Mouse (Mus musculus) lung, embryonic 16.5 days (tissue): ENCODE data around the gene Zfp362. TPM values are rescaled to one million over a fixed set of nuclear protein-coding genes. Genes with fewer than 3 reads are reported as not detected.
A peak's percentile ranks its signal among the peaks of the same experiment; 100 is the strongest.

ENCODE experiments used
- ATAC-seq: fragments of 200-750 bp; cut with Nextera tagmentation; 2 replicates; pipeline ENCODE4 v1.8.0; 2017; ENCODE audit warnings: low read depth, mild to moderate bottlenecking, moderate library complexity
- H3K27ac ChIP-seq: fragments of 300-500 bp; sonication (generic); 2 replicates; pipeline ENCODE4 v1.5.1; 2014; ENCODE audit warnings: mild to moderate bottlenecking, control low read depth, low read length
- H3K27me3 ChIP-seq: fragments of 300-500 bp; sonication (generic); 2 replicates; pipeline ENCODE4 v1.6.1; 2014; ENCODE audit warnings: low read depth, low read length, mixed read lengths; ENCODE audit not compliant: control insufficient read depth, insufficient read depth
- H3K36me3 ChIP-seq: fragments of 300-500 bp; sonication (generic); 2 replicates; pipeline ENCODE4 v1.6.1; 2014; ENCODE audit warnings: low read length; ENCODE audit not compliant: control insufficient read depth, insufficient read depth
- H3K4me1 ChIP-seq: fragments of 300-500 bp; sonication (generic); replicated peaks from 2 replicates; pipeline ENCODE4 v1.6.1; 2014; ENCODE audit warnings: low read length, mixed read lengths; ENCODE audit not compliant: control insufficient read depth, insufficient read depth
- H3K4me2 ChIP-seq: fragments of 300-500 bp; sonication (generic); 2 replicates; pipeline ENCODE4 v1.6.1; 2014; ENCODE audit warnings: low read depth, low read length, control low read depth
- H3K4me3 ChIP-seq: fragments of 300-500 bp; sonication (generic); 2 replicates; pipeline ENCODE4 v1.5.1; 2014; ENCODE audit warnings: mild to moderate bottlenecking, low read length, control low read depth
- H3K9ac ChIP-seq: fragments of 300-500 bp; sonication (generic); 2 replicates; pipeline ENCODE4 v1.6.1; 2014; ENCODE audit warnings: low read length, control low read depth
- H3K9me3 ChIP-seq: fragments of 300-500 bp; sonication (generic); 2 replicates; pipeline ENCODE4 v1.6.1; 2016; ENCODE audit warnings: low read length; ENCODE audit not compliant: control insufficient read depth
- WGBS: fragments of 180-500 bp; shearing (Covaris S2); extraction: QIAGEN DNeasy Blood & Tissue Kit; methylation state at CpG from one replicate; pipeline ENCODE4 v1.1.7; 2014; 5-methylcytosine and 5-hydroxymethylcytosine counted together
- polyA plus RNA-seq: library from polyadenylated mRNA; unstranded; fragments of >200 nt; fragmentation: Nextera tagmentation; extraction: Ambion mirVana; gene quantifications from 2 replicates; pipeline ENCODE4 v1.2.1, GENCODE M21; 2015

Zfp362 gene
- polyA plus RNA-seq: 32.2 and 33.6 TPM in 2 replicates

DNA sequence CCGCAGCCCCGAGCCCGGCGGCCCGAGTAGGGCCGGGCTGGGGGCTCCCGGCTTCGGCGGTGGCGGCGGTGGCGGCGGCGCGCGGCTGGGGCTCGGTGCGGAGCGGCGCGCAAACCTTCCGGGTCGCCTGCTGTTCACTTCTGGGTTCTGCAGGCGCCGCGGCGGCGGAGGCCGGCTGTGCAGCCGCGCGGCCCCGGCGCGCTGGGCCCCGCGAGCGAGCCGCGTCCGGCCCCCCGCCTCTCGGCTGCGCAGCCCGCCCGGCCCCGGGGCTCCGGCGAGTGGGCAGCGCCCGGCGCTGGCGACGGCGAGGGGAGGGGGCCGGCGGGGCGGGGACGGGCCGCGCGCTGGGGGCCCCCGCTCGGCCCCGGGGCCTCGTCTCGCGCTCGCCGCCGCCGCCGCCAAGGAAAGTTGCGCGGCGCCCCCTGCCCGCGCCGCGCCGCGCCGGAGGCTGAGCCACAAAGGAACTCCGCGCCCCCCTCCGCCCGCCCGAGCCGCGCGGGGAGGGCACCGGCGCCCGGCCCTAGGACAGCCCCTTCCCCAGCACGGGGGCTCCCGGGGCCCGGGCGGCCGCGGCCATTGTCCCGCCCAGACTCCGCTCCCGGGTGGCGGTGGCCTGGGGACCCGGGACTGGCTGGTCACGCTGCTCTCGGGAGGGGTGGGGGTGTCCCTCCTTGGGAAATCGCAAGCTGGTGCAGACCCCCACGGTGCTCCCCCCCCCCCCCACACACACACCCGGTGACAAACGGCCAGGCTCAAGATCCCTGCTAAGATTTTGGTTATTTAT, at the start of gene Zfp362:
Zfp362 (minus strand) TSS at position 3 of the 784 bp plus-strand sequence.
- H3K27ac ChIP-seq: peak within 1 kb of the TSS; percentile 99
- no peaks in the 10 kb centered on the region for H3K9me3 ChIP-seq
- peaks cover 42% of the 10 kb centered on the region for H3K4me1 ChIP-seq
- peak within 1 kb of the TSS; percentile 99 for H3K9ac ChIP-seq
- H3K4me2 ChIP-seq: peak within 1 kb of the TSS; percentile 95
- ATAC-seq: peak; percentile 60
- no peaks in the 10 kb centered on the region for H3K27me3 ChIP-seq
- WGBS: 0% methylated on average over 44 of the region's 111 CpGs
- no peaks in the 10 kb centered on the region for H3K36me3 ChIP-seq
- peak within 1 kb of the TSS; percentile 85 for H3K4me3 ChIP-seq

DNA sequence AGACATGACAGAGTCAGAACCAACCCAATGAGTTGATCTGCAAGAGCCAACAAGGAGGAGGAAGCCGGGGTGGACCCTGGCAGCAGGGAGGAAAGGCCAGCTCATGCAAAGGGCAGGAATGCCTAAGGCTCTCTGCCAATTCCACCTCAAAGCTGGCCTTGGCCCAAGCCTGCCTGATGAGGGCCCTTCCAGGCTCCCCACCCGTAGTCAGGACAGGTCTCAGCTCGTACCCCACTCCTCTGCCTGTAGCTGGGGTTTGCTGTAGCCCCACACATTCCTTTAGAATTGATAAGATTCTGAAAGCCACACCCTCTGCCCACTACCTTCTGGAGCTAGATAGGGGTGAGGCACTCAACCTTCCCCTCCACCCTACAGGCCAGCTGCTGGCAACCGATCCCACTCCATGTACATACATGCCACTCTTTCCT, 49.8 kb upstream of the Zfp362 start:
- ATAC-seq: peak; percentile 87
- 28% methylated on average over 4 of the region's 4 CpGs for WGBS
- Histone ChIP-seq H3K9me3 (no peaks in the 10 kb centered on the region), H3K36me3 (no peaks in the 10 kb centered on the region), H3K27ac (peak overlapping the region; percentile 79), H3K4me2 (no peak overlapping the region), H3K27me3 (no peaks in the 10 kb centered on the region), H3K9ac (no peak overlapping the region), H3K4me1 (no peaks in the 10 kb centered on the region), H3K4me3 (no peak overlapping the region)

GRCm38 (mm10) chr4:128853117-128853516, 47.3 kb upstream of the Zfp362 start:
- H3K4me3 ChIP-seq: no peak overlapping the region
- ATAC-seq: no peak
- no peaks in the 10 kb centered on the region for H3K36me3 ChIP-seq
- no peaks in the 10 kb centered on the region for H3K4me1 ChIP-seq
- no peak overlapping the region for H3K27ac ChIP-seq
- H3K9me3 ChIP-seq: no peaks in the 10 kb centered on the region
- H3K27me3 ChIP-seq: no peaks in the 10 kb centered on the region
- no peak overlapping the region for H3K4me2 ChIP-seq
- H3K9ac ChIP-seq: no peak overlapping the region
- WGBS: 76% methylated on average over 11 of the region's 11 CpGs

DNA sequence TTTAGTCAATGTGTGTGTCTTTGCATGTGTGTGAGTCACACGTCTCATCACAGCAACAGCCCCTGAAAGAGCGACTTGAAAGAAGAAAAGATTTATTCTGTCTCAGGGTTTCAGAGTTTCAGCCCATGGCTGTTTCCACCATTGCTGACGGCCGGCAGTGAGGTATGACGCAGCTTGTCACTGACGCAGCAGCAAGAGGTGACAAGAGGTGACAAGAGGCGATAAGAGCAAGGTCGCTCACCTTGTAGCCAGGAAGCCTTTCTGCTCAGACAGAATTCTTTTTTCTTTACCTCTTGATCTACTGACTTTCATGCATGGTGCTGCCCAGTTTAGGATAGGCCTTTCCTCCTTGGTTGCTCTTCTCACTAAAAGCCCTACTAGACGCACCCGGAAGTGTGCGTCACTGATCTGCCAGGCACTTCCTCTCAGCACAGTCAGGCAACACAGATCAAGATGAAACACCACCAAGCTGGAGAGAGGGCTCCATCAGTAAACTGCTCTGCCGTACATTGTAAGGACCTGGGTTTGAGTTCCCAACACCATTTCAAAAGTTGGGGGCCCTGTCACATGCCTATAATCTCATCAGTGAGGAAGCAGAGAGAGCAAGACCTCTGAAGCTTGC, 46.5 kb upstream of the Zfp362 start:
- Histone ChIP-seq H3K36me3 (no peaks in the 10 kb centered on the region), H3K4me1 (no peaks in the 10 kb centered on the region), H3K4me3 (no peak overlapping the region), H3K9me3 (no peaks in the 10 kb centered on the region), H3K9ac (no peak overlapping the region), H3K4me2 (no peak overlapping the region), H3K27me3 (no peaks in the 10 kb centered on the region), H3K27ac (no peak overlapping the region)
- 63% methylated on average over 12 of the region's 12 CpGs for WGBS
- no peak for ATAC-seq

GRCm38 (mm10) chr4:128849686-128850085, 43.8 kb upstream of the Zfp362 start:
- no peaks in the 10 kb centered on the region; the same call in 1 of the 2 replicates for H3K4me1 ChIP-seq
- no peaks in the 10 kb centered on the region for H3K27me3 ChIP-seq
- ATAC-seq: no peak
- no peaks in the 10 kb centered on the region for H3K9me3 ChIP-seq
- H3K4me2 ChIP-seq: no peak overlapping the region
- 64% methylated on average over 7 of the region's 7 CpGs for WGBS
- no peaks in the 10 kb centered on the region for H3K36me3 ChIP-seq
- no peak overlapping the region for H3K9ac ChIP-seq
- H3K4me3 ChIP-seq: no peak overlapping the region
- no peak overlapping the region for H3K27ac ChIP-seq

GRCm38 (mm10) chr4:128848961-128849360, 43.1 kb upstream of the Zfp362 start:
- no peaks in the 10 kb centered on the region for H3K27me3 ChIP-seq
- no peak overlapping the region for H3K27ac ChIP-seq
- H3K9ac ChIP-seq: no peak overlapping the region
- ATAC-seq: no peak
- H3K36me3 ChIP-seq: no peaks in the 10 kb centered on the region
- H3K4me3 ChIP-seq: no peak overlapping the region
- H3K4me2 ChIP-seq: no peak overlapping the region
- H3K4me1 ChIP-seq: no peaks in the 10 kb centered on the region; the same call in 1 of the 2 replicates
- WGBS: 90% methylated on average over 3 of the region's 3 CpGs
- H3K9me3 ChIP-seq: no peaks in the 10 kb centered on the region

GRCm38 (mm10) chr4:128845367-128845973, 39.6 kb upstream of the Zfp362 start:
- no peak for ATAC-seq
- H3K4me3 ChIP-seq: no peak overlapping the region
- H3K36me3 ChIP-seq: no peaks in the 10 kb centered on the region
- no peak overlapping the region for H3K9ac ChIP-seq
- H3K27ac ChIP-seq: no peak overlapping the region
- no peak overlapping the region for H3K4me2 ChIP-seq
- 59% methylated on average over 12 of the region's 12 CpGs for WGBS
- H3K27me3 ChIP-seq: no peaks in the 10 kb centered on the region
- no peaks in the 10 kb centered on the region for H3K9me3 ChIP-seq
- peaks cover 8% of the 10 kb centered on the region for H3K4me1 ChIP-seq

DNA sequence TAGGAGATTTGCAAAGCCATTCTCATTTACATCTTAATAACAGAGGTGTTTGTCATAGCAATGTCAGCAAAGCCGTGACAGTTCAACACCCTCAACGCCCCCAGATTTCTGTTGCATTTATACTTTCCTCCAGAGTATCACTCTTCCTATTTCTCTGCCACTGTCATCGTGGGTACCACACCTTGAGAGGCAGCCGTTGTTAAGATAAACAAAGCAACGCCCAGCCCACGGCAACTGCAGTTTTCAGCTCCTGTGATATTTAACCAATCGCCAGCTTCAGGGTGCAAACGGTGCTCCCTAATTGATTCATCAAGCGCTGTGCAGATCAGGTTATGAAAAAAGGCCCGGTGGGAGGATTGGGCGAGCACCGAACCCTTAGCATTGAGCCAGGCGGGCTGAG, 38.7 kb upstream of the Zfp362 start:
- no peaks in the 10 kb centered on the region for H3K27me3 ChIP-seq
- H3K4me1 ChIP-seq: peaks cover 16% of the 10 kb centered on the region
- no peak overlapping the region for H3K4me2 ChIP-seq
- no peak overlapping the region for H3K27ac ChIP-seq
- H3K9me3 ChIP-seq: no peaks in the 10 kb centered on the region
- no peaks in the 10 kb centered on the region for H3K36me3 ChIP-seq
- no peak overlapping the region for H3K9ac ChIP-seq
- 38% methylated on average over 13 of the region's 13 CpGs for WGBS
- no peak for ATAC-seq
- no peak overlapping the region for H3K4me3 ChIP-seq

DNA sequence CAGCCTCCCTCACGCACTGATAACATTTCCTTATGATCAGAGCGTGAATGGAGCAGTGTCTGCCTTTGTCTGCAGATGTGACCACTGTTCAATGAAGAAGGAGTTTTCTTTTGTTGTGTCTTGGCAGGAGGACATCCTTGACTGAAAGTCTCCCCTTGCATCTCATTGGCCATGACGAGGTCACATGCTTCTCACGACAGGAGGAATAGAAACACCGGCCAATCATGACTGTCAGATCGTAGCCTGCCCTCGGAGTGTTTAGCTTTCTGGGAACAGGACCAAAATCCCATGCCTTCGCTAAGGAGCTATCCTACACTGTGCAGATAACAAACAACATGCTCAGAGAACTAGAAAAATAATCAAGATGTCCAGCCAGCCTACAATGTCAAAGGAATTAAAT, 35.4 kb upstream of the Zfp362 start:
- Histone ChIP-seq H3K27ac (peak overlapping the region; percentile 98), H3K9me3 (no peaks in the 10 kb centered on the region), H3K36me3 (no peaks in the 10 kb centered on the region), H3K9ac (no peak overlapping the region), H3K4me2 (0 out of 2 replicates have a peak overlapping the region, but pooled peaks have one; percentile 12), H3K4me1 (peaks cover 36% of the 10 kb centered on the region), H3K4me3 (no peak overlapping the region), H3K27me3 (no peaks in the 10 kb centered on the region)
- ATAC-seq: peak; percentile 49; the same call in 1 of the 2 replicates
- 36% methylated on average over 8 of the region's 8 CpGs for WGBS
